Mouse (Mus musculus) inflammation-experienced regulatory T-cells (primary cell): ENCODE results near the gene Vmn1r121. TPM values are rescaled to one million over a fixed set of nuclear protein-coding genes. Genes with fewer than 3 reads are reported as not detected.

Source experiments
- polyA plus RNA-seq, 2 experiments: library from polyadenylated mRNA; unstranded; fragments of 100-300 nt; shearing (Covaris generic); gene quantifications; one replicate each; pipeline ENCODE4 v1.2.1; 2017

Gene Vmn1r121
- polyA plus RNA-seq = not detected

DNA sequence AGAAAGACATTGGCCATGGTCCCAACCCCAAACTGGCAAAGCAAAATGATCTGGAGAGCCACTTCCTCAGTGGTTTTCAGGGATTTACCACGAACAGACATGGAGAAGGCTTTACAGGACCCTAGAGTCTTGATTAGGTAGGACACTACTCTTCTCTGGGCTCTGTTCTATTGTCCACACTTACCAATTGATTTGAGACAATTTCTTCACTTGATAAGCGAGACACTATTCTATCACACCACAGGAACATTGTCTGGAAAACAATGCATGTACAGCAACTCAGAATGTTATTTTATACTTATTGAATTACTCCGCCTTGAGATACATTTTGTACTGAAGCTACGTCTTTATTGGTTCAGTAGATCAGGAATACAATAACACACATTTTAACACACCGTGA is at the start of gene Vmn1r121:
TSS of gene Vmn1r121 (minus strand) at position 101 of the 400 bp plus-strand sequence.

DNA sequence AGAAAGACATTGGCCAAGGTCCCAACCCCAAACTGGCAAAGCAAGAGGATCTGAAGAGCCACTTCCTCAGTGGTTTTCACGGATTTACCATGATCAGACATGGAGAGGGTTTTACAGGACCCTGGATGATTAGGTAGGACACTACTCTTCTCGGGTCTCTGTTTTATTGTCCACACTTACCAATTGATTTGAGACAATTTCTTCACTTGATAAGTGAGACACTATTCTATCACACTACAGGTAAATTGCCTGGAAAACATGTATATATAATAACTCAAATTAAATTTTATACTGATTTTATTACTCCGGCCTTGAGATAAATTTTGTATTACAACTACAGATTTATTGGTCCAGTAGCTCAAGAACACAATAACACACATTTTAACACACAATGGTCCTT is 35.7 kb upstream of the Vmn1r121 start, which contains the start of gene Vmn1r122:
TSS of gene Vmn1r122 (minus strand) at position 101 of the 400 bp plus-strand sequence.

GRCm38 (mm10) chr7:21053684-21054083 is 44.6 kb downstream of the Vmn1r121 start, which contains the start of gene Vmn1r120:
Gene Vmn1r120, minus strand, starts transcription at chr7:21053784.

Other genes with a start within 250 kb of the Vmn1r121 start
- not detected for gene Vmn1r116, start 226.3 kb downstream of the Vmn1r121 start, polyA plus RNA-seq
- gene Vmn1r117, start 214.4 kb downstream of the Vmn1r121 start, polyA plus RNA-seq = under 1 TPM in 1 of 2 experiments, not detected in 1; 0.18 TPM
- under 1 TPM in 1 of 2 experiments, not detected in 1; 0.49 TPM for gene Vmn1r118, start 186.2 kb downstream of the Vmn1r121 start, polyA plus RNA-seq
- under 1 TPM in 1 of 2 experiments, not detected in 1; 0.36 TPM for gene Vmn1r119, start 86.1 kb downstream of the Vmn1r121 start, polyA plus RNA-seq
- not detected for gene Vmn1r120, start 44.7 kb downstream of the Vmn1r121 start, polyA plus RNA-seq
- not detected for gene Vmn1r122, start 35.6 kb upstream of the Vmn1r121 start, polyA plus RNA-seq
- gene Vmn1r123, start 63.7 kb upstream of the Vmn1r121 start, polyA plus RNA-seq = not detected
- gene Gm5157, start 91.9 kb upstream of the Vmn1r121 start, polyA plus RNA-seq = not detected
- gene Vmn1r124, start 162.1 kb upstream of the Vmn1r121 start, polyA plus RNA-seq = not detected
- gene Vmn1r125, start 173.7 kb upstream of the Vmn1r121 start, polyA plus RNA-seq = not detected
- gene Vmn1r126, start 203.0 kb upstream of the Vmn1r121 start, polyA plus RNA-seq = not detected
- gene Vmn1r127, start 221.3 kb upstream of the Vmn1r121 start, polyA plus RNA-seq = not detected